Mouse (Mus musculus): ENCODE results near the gene Gm21897. TPM values are rescaled to one million over a fixed set of nuclear protein-coding genes. Genes with fewer than 3 reads are reported as not detected.

Gene Gm21897
- polyA plus RNA-seq, 1 experiment from 2014 or later: not detected

DNA sequence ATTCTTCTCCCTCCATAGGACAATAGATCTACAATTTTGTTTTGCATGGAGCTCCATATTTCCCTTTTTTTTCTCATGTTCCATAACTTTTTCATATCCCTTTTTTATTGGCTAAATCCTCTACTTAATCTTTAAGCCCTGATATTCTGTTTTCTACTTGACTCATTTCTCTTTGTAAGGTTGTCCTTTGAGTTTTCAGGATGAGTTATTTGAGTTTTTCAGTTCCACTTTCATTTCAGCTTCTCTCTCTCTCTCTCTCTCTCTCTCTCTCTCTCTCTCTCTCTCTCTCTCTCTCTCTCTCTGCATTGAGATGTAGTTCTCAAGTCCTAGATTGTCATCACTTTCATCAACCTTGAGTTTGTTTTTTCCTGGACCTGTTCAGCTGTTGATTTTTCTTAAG, 17.3 kb downstream of the Gm21897 start:
- TF ChIP-seq CTCF (IDR thresholded peaks at IDR 0.05; ENCODE audit: low read depth): no peak
- Histone ChIP-seq H3K36me3 (ENCODE audit: control insufficient read depth, insufficient read depth) (no peaks in the 10 kb centered on the region), H3K9ac (ENCODE audit: low read depth, low read length) (no peak overlapping the region), H3K9me3 (ENCODE audit: control insufficient read depth) (no peaks in the 10 kb centered on the region), H3K4me2 (replicated peaks; ENCODE audit: low read depth) (no peak overlapping the region), H3K27me3 (replicated peaks; ENCODE audit: control insufficient read depth, insufficient read depth, low read length) (no peaks in the 10 kb centered on the region), H3K4me3 (ENCODE audit: low read depth, low read length) (no peak overlapping the region), H3K4me1 (replicated peaks; ENCODE audit: control insufficient read depth, insufficient read depth, low read length) (no peaks in the 10 kb centered on the region), H3K27ac (ENCODE audit: low read depth, low read length) (no peak overlapping the region)
- ATAC-seq: no peak

DNA sequence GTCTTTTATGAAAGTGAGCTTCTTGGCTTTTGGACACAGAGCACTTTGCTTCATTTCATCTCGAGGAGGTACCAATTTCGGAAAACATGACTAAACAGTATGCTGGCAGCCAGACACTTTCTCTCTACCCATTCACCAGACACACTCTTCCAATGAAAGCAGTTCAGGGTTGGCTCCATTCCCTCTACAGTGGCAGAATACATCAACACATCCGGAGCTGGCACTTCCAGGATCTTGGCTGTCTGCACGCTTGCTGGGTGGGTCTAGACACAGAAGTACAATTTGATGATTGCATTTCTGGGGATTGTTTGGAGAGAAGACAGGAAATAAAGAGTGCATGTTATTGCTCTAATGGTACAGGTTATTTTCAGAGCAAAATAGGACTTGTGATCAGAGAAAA, 21.8 kb downstream of the Gm21897 start:
- Histone ChIP-seq H3K4me3 (ENCODE audit: low read depth, low read length) (no peak overlapping the region), H3K27me3 (replicated peaks; ENCODE audit: control insufficient read depth, insufficient read depth, low read length) (no peaks in the 10 kb centered on the region), H3K36me3 (ENCODE audit: control insufficient read depth, insufficient read depth) (no peaks in the 10 kb centered on the region), H3K9me3 (ENCODE audit: control insufficient read depth) (no peaks in the 10 kb centered on the region), H3K27ac (ENCODE audit: low read depth, low read length) (no peak overlapping the region), H3K4me2 (replicated peaks; ENCODE audit: low read depth) (no peak overlapping the region), H3K4me1 (replicated peaks; ENCODE audit: control insufficient read depth, insufficient read depth, low read length) (no peaks in the 10 kb centered on the region), H3K9ac (ENCODE audit: low read depth, low read length) (no peak overlapping the region)
- TF ChIP-seq CTCF (IDR thresholded peaks at IDR 0.05; ENCODE audit: low read depth): no peak
- WGBS: 69% methylated on average over 4 of the region's 4 CpGs
- ATAC-seq: no peak

GRCm38 (mm10) chr16:15346045-15346444, 28.8 kb downstream of the Gm21897 start:
- no peak overlapping the region for H3K4me3 ChIP-seq (ENCODE audit: low read depth, low read length)
- H3K4me2 ChIP-seq (replicated peaks; ENCODE audit: low read depth): no peak overlapping the region
- no peak for ATAC-seq
- H3K9ac ChIP-seq (ENCODE audit: low read depth, low read length): no peak overlapping the region
- 61% methylated on average over 1 of the region's 1 CpGs for WGBS
- H3K27me3 ChIP-seq (replicated peaks; ENCODE audit: control insufficient read depth, insufficient read depth, low read length): no peaks in the 10 kb centered on the region
- TF ChIP-seq CTCF (IDR thresholded peaks at IDR 0.05; ENCODE audit: low read depth): no peak
- no peaks in the 10 kb centered on the region for H3K4me1 ChIP-seq (replicated peaks; ENCODE audit: control insufficient read depth, insufficient read depth, low read length)
- H3K9me3 ChIP-seq (ENCODE audit: control insufficient read depth): no peaks in the 10 kb centered on the region
- no peaks in the 10 kb centered on the region for H3K36me3 ChIP-seq (ENCODE audit: control insufficient read depth, insufficient read depth)
- H3K27ac ChIP-seq (ENCODE audit: low read depth, low read length): no peak overlapping the region

DNA sequence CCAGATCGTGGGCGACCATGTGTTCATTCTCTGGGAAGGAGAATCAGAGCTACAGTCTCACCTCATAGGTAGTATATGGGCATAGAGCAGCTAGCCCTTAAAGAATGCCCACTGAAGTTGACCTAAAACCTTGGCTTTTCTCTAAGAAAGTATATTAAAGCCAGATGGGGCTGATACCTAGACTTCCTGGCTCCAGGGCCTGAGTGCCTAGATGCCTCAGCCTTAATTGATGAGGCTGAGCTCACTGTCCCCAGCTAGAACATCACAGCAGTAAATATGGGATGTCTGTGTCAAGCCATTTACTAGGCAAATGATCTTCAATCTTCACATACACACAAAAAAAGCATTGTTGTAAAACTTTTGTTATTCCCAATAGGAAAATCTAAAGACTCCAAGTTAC, 32.1 kb downstream of the Gm21897 start:
- no peak for ATAC-seq
- no peak overlapping the region for H3K4me3 ChIP-seq (ENCODE audit: low read depth, low read length)
- WGBS: 81% methylated on average over 2 of the region's 2 CpGs
- H3K4me2 ChIP-seq (replicated peaks; ENCODE audit: low read depth): no peak overlapping the region
- no peak for TF ChIP-seq CTCF (IDR thresholded peaks at IDR 0.05; ENCODE audit: low read depth)
- no peak overlapping the region for H3K9ac ChIP-seq (ENCODE audit: low read depth, low read length)
- H3K9me3 ChIP-seq (ENCODE audit: control insufficient read depth): no peaks in the 10 kb centered on the region
- no peaks in the 10 kb centered on the region for H3K4me1 ChIP-seq (replicated peaks; ENCODE audit: control insufficient read depth, insufficient read depth, low read length)
- H3K27me3 ChIP-seq (replicated peaks; ENCODE audit: control insufficient read depth, insufficient read depth, low read length): no peaks in the 10 kb centered on the region
- no peaks in the 10 kb centered on the region for H3K36me3 ChIP-seq (ENCODE audit: control insufficient read depth, insufficient read depth)
- H3K27ac ChIP-seq (ENCODE audit: low read depth, low read length): no peak overlapping the region

DNA sequence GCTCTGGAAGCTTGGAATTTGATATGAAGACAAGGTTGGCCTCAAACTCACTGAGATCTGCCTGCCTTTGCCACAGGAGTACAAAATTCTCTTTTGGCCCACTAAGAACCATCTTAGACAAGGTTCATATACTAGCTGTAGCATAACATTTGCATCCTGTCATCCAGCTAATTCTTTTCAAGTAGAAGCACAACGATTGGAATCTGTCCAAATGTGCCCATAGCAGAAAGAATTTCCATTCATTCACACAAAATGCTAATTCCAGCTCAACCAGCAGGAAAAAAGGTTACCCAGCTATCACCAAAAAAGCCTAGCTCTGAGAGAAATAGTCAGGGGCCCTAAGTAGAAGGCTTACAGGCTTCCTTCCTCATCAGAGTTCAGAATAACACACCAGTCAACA, 34.0 kb downstream of the Gm21897 start:
- Histone ChIP-seq H3K4me1 (replicated peaks; ENCODE audit: control insufficient read depth, insufficient read depth, low read length) (no peaks in the 10 kb centered on the region), H3K9ac (ENCODE audit: low read depth, low read length) (no peak overlapping the region), H3K4me2 (replicated peaks; ENCODE audit: low read depth) (no peak overlapping the region), H3K36me3 (ENCODE audit: control insufficient read depth, insufficient read depth) (no peaks in the 10 kb centered on the region), H3K4me3 (ENCODE audit: low read depth, low read length) (no peak overlapping the region), H3K27me3 (replicated peaks; ENCODE audit: control insufficient read depth, insufficient read depth, low read length) (no peaks in the 10 kb centered on the region), H3K27ac (ENCODE audit: low read depth, low read length) (no peak overlapping the region), H3K9me3 (ENCODE audit: control insufficient read depth) (no peaks in the 10 kb centered on the region)
- no peak for ATAC-seq
- TF ChIP-seq CTCF (IDR thresholded peaks at IDR 0.05; ENCODE audit: low read depth): no peak
- WGBS: 60% methylated on average over 1 of the region's 1 CpGs

- ATAC-seq: no peak
- no peak overlapping the region for H3K4me3 ChIP-seq (ENCODE audit: low read depth, low read length)
- H3K27ac ChIP-seq (ENCODE audit: low read depth, low read length): no peak overlapping the region
- no peaks in the 10 kb centered on the region for H3K36me3 ChIP-seq (ENCODE audit: control insufficient read depth, insufficient read depth)
- no peaks in the 10 kb centered on the region for H3K4me1 ChIP-seq (replicated peaks; ENCODE audit: control insufficient read depth, insufficient read depth, low read length)
- H3K27me3 ChIP-seq (replicated peaks; ENCODE audit: control insufficient read depth, insufficient read depth, low read length): no peaks in the 10 kb centered on the region
- no peak overlapping the region for H3K4me2 ChIP-seq (replicated peaks; ENCODE audit: low read depth)
- no peak overlapping the region for H3K9ac ChIP-seq (ENCODE audit: low read depth, low read length)
- TF ChIP-seq CTCF (IDR thresholded peaks at IDR 0.05; ENCODE audit: low read depth): peak; percentile 28; the same call in 1 of the 2 replicates
- WGBS: 69% methylated on average over 2 of the region's 2 CpGs
- no peaks in the 10 kb centered on the region for H3K9me3 ChIP-seq (ENCODE audit: control insufficient read depth)
Measured at GRCm38 (mm10) chr16:15352320-15352719, 35.1 kb downstream of the Gm21897 start.

DNA sequence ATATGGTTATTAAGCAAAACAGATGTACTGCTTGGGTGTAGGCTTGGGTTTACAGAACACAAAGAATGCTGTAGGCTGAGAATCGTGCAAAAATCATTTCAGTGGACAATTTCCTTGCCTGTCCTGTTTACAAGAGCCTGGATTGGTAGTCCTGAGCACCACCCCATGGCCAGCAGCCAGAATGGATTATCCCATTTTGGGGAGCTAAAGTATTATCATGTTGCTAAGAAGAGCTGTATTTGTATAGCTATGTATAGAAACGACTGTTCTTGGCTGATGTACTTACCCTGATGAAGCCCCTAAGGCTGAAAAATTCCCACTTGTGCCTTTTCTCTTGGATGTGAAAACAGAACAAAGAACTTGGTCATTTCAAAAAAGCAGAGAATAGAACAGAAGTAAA, 37.6 kb downstream of the Gm21897 start:
- H3K4me2 ChIP-seq (replicated peaks; ENCODE audit: low read depth): no peak overlapping the region
- H3K9me3 ChIP-seq (ENCODE audit: control insufficient read depth): no peaks in the 10 kb centered on the region
- 33% methylated on average over 2 of the region's 2 CpGs for WGBS
- no peak for ATAC-seq
- H3K27me3 ChIP-seq (replicated peaks; ENCODE audit: control insufficient read depth, insufficient read depth, low read length): no peaks in the 10 kb centered on the region
- H3K27ac ChIP-seq (ENCODE audit: low read depth, low read length): no peak overlapping the region
- no peak for TF ChIP-seq CTCF (IDR thresholded peaks at IDR 0.05; ENCODE audit: low read depth)
- no peak overlapping the region for H3K4me3 ChIP-seq (ENCODE audit: low read depth, low read length)
- no peak overlapping the region for H3K9ac ChIP-seq (ENCODE audit: low read depth, low read length)
- H3K36me3 ChIP-seq (ENCODE audit: control insufficient read depth, insufficient read depth): no peaks in the 10 kb centered on the region
- no peaks in the 10 kb centered on the region for H3K4me1 ChIP-seq (replicated peaks; ENCODE audit: control insufficient read depth, insufficient read depth, low read length)
